Mouse (Mus musculus): ENCODE data around the gene Mettl23. TPM values are rescaled to one million over a fixed set of nuclear protein-coding genes. Genes with fewer than 3 reads are reported as not detected.
"Not testable (repeated sequence)": the region's sequence is repeated elsewhere in the genome, so short reads cannot be mapped to it uniquely, and the experiment has no call there.

The Mettl23 gene
- polyA plus RNA-seq, 1 experiment from 2014 or later, result 67.4 TPM

- ATAC-seq (ENCODE audit: low read depth); H3K36me3 ChIP-seq (ENCODE audit: control insufficient read depth, insufficient read depth, low read length); H3K9me3 ChIP-seq (ENCODE audit: control insufficient read depth, low read length); H3K27ac ChIP-seq (ENCODE audit: low read depth, low read length); H3K4me2 ChIP-seq (ENCODE audit: low read depth, low read length); H3K27me3 ChIP-seq (ENCODE audit: control insufficient read depth, insufficient read depth, low read length); H3K4me1 ChIP-seq (ENCODE audit: control insufficient read depth, insufficient read depth, low read length); H3K4me3 ChIP-seq (ENCODE audit: low read depth, low read length); H3K9ac ChIP-seq (replicated peaks; ENCODE audit: low read depth, low read length): not testable (repeated sequence)
- WGBS, result 87% methylated on average over 10 of the region's 10 CpGs
These were observed 59.5 kb downstream of the Mettl23 start for GRCm38 (mm10) chr11:116902588-116902987.

Other genes starting within 250 kb of the Mettl23 start
- 0.52 and 1.1 TPM in 2 replicates for gene Rhbdf2, start 216.3 kb upstream of the Mettl23 start, polyA plus RNA-seq (2014; fragmentation: Nextera tagmentation; extraction: Ambion mirVana)
- 2.7 and 3.1 TPM in 2 replicates for gene Prcd, start 189.7 kb upstream of the Mettl23 start, polyA plus RNA-seq (2014; fragmentation: Nextera tagmentation; extraction: Ambion mirVana)
- gene Cygb, start 189.0 kb upstream of the Mettl23 start, polyA plus RNA-seq (2014; fragmentation: Nextera tagmentation; extraction: Ambion mirVana), result 23.7 and 29.1 TPM in 2 replicates
- not detected in 2 replicates for gene St6galnac1, start 67.8 kb upstream of the Mettl23 start, polyA plus RNA-seq (2014; fragmentation: Nextera tagmentation; extraction: Ambion mirVana)
- 29.9 and 40.4 TPM in 2 replicates for gene Mxra7, start 15.2 kb upstream of the Mettl23 start, polyA plus RNA-seq (2014; fragmentation: Nextera tagmentation; extraction: Ambion mirVana)
- 65.6 and 71.7 TPM in 2 replicates for gene Jmjd6, start 171 bp downstream of the Mettl23 start, polyA plus RNA-seq (2014; fragmentation: Nextera tagmentation; extraction: Ambion mirVana)
- 40.6 and 53.9 TPM in 2 replicates for gene Mfsd11, start 9.2 kb downstream of the Mettl23 start, polyA plus RNA-seq (2014; fragmentation: Nextera tagmentation; extraction: Ambion mirVana)
- 591 and 602 TPM in 2 replicates for gene Srsf2, start 9.8 kb downstream of the Mettl23 start, polyA plus RNA-seq (2014; fragmentation: Nextera tagmentation; extraction: Ambion mirVana)
- 21.2 and 21.6 TPM in 2 replicates for gene Mgat5b, start 75.6 kb downstream of the Mettl23 start, polyA plus RNA-seq (2014; fragmentation: Nextera tagmentation; extraction: Ambion mirVana)

Measured in neural tube, embryonic 14.5 days (tissue).